Mouse (Mus musculus): ENCODE results near the gene Noc4l.

- TF ChIP-seq TAL1 (conservative IDR thresholded peaks at IDR 0.05; ENCODE audit: low read depth, low read length), result no peak
- TF ChIP-seq CTCF (IDR thresholded peaks at IDR 0.05; ENCODE audit: low read depth, low read length), result no peak
- TF ChIP-seq POLR2AphosphoS5 (IDR thresholded peaks at IDR 0.05; ENCODE audit: insufficient replicate concordance, low read depth, low read length), result no peak
- no peak for TF ChIP-seq GATA1 (IDR thresholded peaks at IDR 0.05; ENCODE audit: borderline replicate concordance, low read length)
Observed at GRCm38 (mm10) chr5:110611435-110612158, 41.6 kb downstream of the Noc4l start.

All from G1E (cell line).